Mouse (Mus musculus) adrenal gland (tissue): ENCODE data around the gene Iqsec3.

ENCODE experiments used
- intact Hi-C: fragments of 180-260 bp; cut with DNase I; formaldehyde crosslinking; loops from one replicate; pipeline ENCODE4 v1.15.1; 2025
- long read RNA-seq, 2 experiments: library from polyadenylated mRNA; unstranded; transcript quantifications; one replicate each; pipeline ENCODE4 v2.0.0; 2020; ENCODE audit warnings: borderline replicate concordance in 1 of 2; ENCODE audit not compliant: insufficient replicate concordance in 1 of 2

The Iqsec3 gene
- long read RNA-seq, experiment 1, partial matches to known transcripts, result 0 of 1 reads
- long read RNA-seq, experiment 1, other reads (novel, unspliced or antisense), result 1 of 1 reads
- long read RNA-seq, experiment 2, partial matches to known transcripts, result 0 of 4 reads
- long read RNA-seq, experiment 2, other reads (novel, unspliced or antisense), result 4 of 4 reads

DNA sequence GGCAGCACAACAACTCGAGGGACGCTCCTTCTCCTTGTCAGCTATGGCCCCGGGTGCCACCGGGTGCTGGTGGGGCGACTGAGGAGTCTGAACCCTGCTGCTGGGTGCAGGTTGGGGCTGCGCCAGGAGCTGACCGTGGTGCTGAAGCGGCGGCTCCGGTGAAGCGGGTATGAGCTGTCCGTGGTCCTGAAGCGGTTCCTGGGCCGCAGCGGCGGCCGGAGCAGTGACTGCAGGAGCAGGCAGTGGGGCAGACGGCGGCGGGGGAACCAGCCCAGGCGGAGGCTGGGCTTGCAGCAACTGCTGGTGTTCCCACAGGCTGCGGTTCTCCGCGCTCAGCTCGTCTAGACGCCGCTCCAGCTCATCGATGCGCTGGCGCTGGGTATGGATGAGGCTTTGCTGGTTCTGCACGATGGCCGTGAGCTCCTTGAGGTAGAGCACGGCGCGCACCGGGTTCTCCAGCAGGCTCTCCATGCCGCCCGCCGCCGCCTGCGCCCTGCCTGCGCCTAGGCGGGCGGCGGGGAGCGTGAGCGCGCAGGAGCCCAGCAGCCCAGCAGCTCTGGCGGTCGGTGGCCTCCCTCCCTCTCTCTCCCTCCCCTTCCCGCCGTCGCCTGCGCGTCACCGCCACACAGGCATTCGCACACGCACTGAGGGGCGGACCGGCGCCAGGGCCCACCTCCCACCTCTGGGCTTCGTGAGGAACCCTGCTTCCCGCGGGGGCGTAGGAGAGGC lies at the start of gene Iqsec3:
Gene Iqsec3 (minus strand): TSS at position 586 of the 729 bp plus-strand sequence.
- intact Hi-C loops, result no loop called here

- intact Hi-C loops, result no loop called here
These were observed 48.7 kb upstream of the Iqsec3 start for GRCm38 (mm10) chr6:121522106-121522705.

GRCm38 (mm10) chr6:121521030-121521429 lies 47.6 kb upstream of the Iqsec3 start:
- intact Hi-C loops, result no loop called here

GRCm38 (mm10) chr6:121519896-121520295 lies 46.4 kb upstream of the Iqsec3 start:
- intact Hi-C loops, result no loop called here

DNA sequence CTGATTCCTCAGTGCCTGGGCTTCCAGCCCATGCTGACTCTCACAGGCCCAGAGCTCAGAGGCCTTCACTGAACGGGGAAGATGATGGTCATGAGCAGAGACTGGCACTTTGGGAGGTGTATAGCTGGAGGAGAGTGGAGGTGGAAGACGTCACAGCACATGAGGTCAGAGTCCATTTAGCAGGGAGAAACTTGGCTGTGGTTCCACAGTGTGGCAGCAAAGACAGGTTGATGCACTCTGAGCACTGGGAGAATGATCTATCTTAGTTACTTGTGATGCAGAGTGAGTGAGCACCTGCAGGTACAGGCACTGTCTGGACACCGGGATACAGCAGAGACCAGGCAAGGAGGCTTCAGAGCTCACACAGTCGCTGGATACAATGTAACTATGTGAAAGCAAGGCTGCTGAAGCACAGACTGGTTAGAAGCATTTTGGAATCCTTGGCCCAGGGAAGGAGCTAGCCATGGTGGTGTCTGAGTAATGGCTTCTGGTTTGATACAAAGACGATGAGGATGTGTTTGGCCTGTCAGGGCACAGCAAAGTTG lies 45.9 kb upstream of the Iqsec3 start:
- intact Hi-C loops, result no loop called here

DNA sequence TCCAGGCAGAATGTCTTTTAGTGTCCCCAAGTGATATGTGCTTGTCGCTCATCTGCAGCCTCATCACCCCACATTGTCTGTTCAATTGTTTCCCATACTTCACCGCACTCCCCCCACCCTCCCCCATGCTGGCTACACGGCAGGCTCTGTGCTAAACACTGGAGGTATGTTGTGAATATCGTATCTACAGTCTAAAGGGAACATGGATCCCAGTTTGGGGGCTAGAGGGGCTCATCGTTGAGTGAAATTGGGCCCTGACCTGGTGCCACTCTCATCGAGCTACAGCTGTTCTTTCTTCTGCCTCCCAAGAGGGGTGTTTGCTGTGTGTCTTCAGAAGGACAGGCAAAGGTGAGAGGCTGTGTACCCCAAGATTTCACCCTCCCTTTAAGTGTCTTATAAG lies 44.2 kb upstream of the Iqsec3 start:
- intact Hi-C loops, result no loop called here

- intact Hi-C loops, result no loop called here
These were observed 36.9 kb upstream of the Iqsec3 start for GRCm38 (mm10) chr6:121510381-121510780.

- intact Hi-C loops, result no loop called here
These were observed 36.4 kb upstream of the Iqsec3 start for GRCm38 (mm10) chr6:121509871-121510270.

- intact Hi-C loops, result no loop called here
These were observed 34.8 kb upstream of the Iqsec3 start for GRCm38 (mm10) chr6:121508266-121508665.

- intact Hi-C loops, result no loop called here
These were observed 27.7 kb upstream of the Iqsec3 start for GRCm38 (mm10) chr6:121501044-121501638.

DNA sequence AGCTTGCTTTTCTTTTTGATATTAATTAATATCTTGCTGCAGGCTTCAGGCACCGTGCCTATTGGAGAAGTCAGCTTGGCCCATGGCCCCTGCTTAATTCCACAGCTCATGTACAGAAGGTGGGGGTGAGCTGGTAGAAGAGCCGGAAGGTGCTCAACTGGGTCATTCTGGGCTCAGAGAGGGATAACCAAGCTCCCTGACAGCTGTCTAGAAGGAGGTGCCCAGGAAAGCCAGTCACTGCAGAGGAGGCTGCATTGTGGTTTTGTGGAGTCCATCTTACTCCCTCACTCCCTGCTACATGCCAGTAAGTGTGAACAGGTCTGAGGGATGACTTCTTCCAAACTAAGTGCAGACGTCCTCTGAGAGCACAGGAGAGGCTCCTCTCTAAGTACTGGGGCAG lies 26.4 kb upstream of the Iqsec3 start:
- intact Hi-C loops, result no loop called here

DNA sequence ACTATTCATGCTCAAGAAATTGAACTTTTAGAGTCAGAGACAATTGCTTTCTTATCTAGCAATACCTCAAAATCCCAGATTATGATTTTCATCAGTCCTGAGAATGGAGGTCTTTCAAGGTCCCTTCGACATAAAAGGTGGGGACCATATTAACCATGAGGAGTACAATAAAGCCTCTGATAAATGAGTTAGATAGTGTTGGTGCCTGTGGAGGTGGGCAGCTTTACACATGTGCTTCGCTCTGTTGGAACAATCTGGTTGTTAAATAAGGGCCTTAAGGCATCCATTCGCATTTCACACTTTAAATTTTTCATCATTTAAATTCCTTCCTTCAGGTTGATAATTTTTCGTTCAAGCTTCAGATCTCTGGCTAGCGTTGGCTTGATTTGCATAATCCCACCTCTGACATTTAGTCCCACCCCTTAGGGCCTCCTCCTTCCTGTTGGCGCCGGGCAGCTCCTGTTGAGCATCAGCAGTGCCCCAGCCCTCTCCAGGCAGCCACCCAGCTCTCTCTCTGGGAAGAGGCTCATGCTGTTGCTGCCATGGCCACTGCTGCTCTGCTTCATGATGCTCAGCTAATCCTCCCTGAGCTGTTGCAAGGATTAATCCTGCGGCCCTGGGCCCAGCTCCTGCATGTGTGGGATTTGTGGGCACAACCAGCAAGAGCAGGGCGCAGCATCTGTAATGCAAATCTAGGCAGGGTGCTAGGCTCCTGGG lies 25.5 kb upstream of the Iqsec3 start:
- intact Hi-C loops, result no loop called here

DNA sequence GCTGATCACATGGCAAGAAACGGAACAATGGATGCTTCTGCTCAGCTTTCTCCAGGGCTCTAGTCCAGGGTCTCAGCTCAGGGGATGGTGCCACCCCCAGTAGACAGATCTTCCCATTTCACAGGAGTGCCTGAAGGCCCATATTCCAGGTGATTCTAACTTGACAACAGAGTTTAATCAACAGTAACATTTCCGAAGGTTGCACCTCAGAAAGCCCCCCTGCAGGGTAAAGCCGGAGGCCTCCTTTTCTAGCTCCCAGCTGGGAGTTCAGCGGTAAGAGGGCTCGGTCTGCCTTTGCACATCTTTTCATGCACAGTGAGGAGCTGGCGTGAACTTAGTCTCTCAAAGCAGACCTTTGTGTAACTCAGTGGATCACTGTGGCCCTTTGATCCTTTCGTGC lies 22.1 kb upstream of the Iqsec3 start:
- intact Hi-C loops, result no loop called here

DNA sequence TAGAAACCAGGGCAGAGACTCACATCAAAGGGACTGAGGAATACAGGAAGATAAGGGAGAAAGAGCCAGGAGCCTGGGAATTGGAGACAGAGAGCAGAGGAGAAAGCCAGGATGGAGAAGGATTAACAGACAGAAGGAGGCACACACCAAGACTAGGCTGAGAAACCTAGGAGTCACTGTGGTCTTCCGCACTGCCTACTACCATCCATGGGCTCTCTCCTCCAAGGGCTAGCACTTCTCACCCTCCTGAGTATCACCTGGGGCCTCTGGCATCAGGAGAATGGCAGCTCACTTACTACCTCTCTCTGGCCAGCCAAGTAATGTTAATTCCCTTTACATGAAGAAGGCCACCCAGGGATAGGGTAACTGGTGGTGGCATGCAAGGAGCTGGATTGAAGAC lies 21.5 kb upstream of the Iqsec3 start:
- intact Hi-C loops, result no loop called here

GRCm38 (mm10) chr6:121494319-121494718 lies 20.8 kb upstream of the Iqsec3 start:
- intact Hi-C loops, result no loop called here

DNA sequence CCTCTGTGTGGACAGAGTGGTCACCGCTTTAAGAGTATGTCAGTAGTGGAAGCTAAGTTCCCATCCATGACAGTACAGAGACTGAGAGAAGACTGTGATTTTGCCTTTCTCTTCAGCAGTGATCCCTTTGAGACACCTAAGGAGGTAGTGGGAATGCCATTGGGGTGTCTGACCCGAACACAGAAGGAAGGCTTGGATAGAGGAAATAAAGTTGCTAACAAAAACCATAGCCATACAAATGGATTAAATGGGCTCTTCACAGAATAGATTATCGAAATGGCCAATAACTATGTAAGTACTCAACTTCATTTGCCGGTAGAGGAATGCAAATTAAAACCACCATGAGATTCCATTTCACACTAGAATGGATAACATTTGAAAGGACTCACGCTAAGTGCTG lies 17.9 kb upstream of the Iqsec3 start:
- intact Hi-C loops, result no loop called here

DNA sequence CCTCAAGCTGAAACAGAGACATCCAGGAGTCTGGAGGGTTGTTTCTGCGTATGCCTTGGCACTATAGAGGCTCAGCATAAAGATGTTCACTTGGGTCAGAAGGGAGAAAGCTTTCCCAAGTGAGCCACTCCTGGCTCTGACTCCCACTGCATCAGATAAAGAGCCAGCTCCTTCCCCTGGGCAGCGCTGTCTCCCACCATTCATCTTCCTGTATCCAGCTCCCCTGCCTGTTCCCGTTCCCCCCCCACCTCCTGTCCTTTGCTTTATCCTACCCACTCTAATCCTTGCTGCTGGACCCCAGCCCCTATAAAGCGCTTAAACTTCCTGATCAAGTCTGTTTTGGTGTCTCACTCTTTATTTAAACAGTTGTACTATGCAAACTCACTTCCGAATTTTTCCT lies 1.2 kb downstream of the Iqsec3 start:
- intact Hi-C loops, result no loop called here

GRCm38 (mm10) chr6:121468235-121468634 lies 5.2 kb downstream of the Iqsec3 start:
- intact Hi-C loops, result no loop called here

- intact Hi-C loops, result no loop called here
These were observed 10.7 kb downstream of the Iqsec3 start for GRCm38 (mm10) chr6:121462628-121463340.

GRCm38 (mm10) chr6:121457381-121457780 lies 16.1 kb downstream of the Iqsec3 start:
- intact Hi-C loops, result no loop called here

DNA sequence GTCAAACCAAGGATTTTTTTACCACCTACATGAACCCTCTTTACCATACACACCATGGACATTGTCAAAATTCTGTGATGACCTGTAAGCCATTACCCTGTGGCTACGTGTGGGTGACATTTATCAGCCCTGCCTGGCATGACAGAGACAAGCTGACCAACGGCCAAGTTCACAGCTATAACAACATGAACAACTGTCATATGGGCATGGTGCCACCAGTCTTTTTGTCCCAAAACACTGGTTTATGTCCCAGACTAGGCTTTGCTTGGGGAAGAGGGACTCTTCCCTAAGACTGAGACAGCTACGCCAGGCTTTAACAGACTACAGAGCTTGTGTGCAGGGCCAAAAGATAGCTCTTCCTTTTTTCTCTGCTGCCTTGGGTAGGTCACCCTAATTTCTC lies 16.8 kb downstream of the Iqsec3 start:
- intact Hi-C loops, result no loop called here
